Mouse (Mus musculus) right cerebral cortex, postnatal 10 days (tissue): ENCODE data around the gene Ssx2ip.
A peak's percentile ranks its signal among the peaks of the same experiment; 100 is the strongest.

Source experiments
- DNase-seq, 2 experiments: peaks; one replicate each; pipeline ENCODE4 v3.0.0; 2021; ENCODE audit warnings: low spot score in 2 of 2

Gene Ssx2ip

DNA sequence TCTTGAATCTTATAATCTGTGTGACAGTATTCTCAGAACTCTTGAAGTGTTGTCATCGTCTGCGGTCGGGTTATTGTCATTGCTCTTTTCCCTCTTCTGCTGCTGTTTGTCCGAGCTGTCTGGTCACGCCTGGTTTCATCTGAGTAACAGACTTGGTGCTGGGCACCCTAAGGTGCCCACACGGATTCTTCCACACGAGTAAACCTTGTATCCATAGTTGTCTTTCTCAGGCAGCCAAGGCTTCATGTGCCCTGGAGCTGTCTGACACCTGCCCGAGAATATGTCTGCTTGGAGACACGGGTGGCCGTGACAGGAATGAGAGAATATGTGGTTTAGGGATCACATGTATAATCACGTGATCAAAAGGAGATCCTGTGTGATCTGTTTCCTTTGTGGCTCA lies 31.1 kb downstream of the Ssx2ip start:
- peak in 1 of 2 experiments; percentile 18 for DNase-seq

DNA sequence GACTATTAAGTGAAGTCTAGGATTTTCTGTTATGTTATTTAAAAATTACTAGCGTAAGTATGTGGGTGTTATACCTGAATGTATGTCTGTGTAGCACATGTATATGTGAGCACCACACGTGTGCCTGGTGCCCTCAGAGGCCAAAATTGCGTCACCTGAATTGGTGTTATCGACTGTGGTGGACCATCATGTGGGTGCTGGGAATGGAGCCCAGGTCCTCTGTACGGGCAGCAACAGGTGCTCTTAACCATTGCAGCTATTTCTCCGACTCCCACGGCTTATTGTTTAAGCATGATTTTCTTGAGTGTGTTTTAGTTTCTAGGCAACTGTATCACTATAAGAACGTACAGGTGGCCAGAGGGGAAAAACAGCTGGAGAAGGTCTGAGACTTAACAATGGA lies 31.7 kb downstream of the Ssx2ip start:
- peak in 1 of 2 experiments; percentile 18 for DNase-seq

DNA sequence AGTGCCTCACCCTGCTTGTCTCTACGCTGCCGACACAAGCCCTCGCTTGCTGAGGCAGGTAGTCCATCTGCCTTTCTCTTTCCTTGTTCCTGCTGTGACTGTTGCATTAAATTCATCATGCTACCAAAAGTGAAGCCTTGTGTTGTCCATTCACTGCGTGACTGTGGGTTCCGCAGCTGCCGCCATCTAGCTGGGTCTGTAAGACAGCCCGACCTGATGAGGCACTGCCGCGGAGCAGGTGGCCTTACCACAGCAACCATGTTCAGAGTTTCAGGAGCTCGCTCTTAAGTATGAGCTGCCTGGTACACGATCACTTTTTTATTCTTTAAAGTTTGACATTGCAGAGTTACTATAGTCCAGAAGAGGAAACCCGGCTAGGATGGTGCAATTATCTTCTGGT lies 35.6 kb downstream of the Ssx2ip start:
- DNase-seq, result peak in 1 of 2 experiments; percentile 28

DNA sequence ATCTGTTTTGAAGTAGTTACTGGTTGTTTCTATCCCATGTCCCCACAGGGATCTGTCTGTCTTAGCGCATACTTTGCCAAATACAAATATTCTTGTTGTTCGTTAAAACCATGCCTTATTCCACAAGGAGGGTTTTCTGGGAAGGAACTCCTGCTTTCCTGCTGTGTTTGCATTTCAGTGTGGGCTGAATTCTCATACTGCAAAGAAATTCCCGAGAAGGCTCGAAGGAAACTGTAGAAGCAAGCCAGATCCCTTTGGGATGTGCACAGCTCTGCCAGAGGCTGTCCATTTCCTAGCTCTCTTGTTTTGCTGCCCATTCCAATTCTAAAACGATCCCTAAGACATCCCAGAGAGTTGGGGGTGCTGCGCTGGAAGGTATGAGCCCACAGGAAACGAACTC lies 36.0 kb downstream of the Ssx2ip start:
- DNase-seq, result no peak

DNA sequence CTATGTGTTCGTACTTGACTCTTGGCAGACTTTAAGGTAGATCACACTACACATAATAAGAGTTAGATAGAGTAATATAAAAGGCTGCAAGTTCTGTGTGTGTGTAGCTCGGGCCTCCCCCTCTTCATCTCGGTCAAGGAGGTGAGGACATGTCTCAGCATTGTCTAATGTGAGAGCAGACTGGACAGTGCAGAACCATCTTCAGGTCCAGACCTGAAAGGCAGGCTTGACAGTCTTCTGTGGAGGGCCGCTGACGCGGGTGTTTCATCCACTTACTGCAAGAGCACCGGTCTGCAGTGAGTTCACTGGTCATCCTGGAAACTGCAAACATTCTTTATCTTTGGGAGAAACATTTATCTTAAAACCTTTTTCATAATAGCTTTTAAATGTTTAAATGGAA lies 38.0 kb downstream of the Ssx2ip start:
- DNase-seq, result no peak

DNA sequence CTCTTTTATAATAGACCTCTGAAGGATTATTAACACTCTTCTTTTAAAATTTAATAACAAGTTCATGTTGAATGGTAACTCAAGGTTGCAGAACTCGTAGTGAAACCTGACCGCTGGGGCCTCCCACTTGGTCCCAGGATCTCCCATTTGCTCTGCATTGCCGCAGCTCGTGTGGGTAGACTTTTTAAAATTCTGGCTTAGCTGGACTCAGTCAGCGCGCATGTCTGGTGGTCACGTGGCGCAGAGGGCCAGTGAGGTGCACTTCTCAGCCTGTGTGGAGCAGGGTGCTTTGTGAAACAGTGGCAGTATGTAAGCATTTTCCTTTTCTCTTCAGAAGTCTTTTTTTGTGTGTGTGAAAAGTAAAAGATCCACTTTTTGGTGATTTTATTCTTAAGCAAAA lies 38.5 kb downstream of the Ssx2ip start:
- DNase-seq, result no peak

DNA sequence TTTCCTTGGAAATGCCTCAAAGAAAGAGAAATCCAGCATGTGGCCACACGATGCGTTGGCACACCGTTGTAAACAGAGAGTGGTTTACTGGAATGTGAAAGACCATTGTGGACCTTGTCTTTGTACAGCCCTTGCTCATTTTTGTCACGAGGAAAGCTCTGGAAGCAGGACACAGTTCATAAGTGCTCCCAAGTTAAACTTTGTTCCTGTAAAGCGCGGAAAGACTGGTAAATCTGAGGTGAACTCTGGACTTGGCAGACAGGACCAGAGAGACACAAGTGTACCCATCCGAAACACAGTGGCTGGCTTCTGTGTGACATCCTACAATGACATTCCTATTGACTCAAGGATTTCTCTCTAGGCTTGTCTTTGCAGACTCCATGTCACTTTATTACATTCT lies 38.9 kb downstream of the Ssx2ip start:
- DNase-seq, result no peak

DNA sequence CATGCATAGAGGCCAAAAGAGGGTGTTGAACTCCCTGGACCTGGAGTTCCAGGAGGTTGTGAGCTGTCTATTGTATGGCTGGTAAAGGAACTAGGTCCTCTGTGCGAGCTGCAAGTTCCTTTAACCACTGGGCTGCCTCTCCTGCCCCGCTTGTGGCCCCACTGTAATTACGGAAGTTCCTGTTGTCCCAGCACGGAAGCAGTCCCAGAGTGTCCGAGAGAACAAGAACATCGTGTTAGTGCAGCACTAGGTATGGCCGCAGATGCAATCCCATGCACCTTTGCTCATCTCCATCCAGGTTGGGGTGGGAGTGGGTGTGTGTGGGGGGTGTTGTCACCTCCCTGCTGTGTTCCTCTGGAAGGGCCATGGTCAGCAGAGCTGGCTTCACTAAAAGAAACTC lies 40.4 kb downstream of the Ssx2ip start:
- no peak for DNase-seq

DNA sequence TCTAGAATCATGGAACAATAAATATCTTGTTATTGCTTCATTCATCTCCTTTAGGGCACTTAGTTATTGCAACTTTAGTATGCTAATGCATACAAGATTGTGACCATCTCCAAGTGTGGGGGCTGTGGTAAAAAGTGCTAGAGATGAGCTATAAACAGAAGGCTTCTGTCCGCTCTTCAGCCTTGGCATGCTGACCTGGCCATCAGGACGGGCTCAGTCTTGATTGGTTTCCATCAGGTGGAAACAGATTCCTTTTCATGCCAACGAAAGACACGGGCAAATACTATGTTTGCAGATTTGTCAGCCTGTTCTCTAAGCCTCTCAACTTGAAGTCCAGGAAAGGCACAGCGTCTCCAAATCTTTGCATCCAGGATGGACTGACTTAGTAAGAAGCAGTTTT lies 42.7 kb downstream of the Ssx2ip start:
- no peak for DNase-seq

DNA sequence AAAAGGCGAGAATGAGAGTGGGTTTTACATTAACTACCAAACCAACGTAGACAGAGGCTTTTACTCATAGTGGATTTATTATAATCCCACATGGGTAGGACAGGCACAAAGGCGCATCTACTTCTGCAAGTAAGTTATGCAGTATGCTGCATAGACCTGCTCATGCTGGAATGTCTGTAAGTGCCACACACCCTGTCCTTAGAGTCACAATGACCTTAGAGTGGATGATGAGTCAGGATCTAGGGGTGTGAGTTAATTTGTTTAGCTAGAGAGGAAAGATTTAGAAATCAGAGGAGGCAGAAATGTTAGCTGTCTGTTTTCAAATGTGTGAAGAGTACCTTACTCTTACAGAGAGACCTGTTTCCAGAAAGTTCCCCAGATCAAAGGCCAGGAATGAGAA lies 43.2 kb downstream of the Ssx2ip start:
- DNase-seq, result no peak

DNA sequence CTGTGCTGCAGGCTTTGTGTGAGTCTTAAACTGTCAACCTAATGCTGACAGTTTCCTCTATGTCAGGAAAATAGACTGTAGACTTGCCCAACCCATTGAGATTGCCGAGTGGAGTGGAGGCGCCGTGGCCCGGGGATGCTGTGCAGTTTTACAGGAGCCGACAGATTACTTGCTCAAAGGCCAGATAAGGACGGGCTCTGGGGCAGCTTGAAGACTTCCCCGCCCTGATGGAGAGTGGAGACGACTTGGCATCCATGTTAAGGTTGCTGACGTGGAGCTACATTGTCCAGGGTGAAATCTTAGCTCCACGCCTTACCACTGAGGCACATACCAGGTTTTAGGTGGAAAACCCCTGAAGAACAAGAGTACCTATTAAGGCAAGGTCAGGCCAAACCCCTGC lies 43.9 kb downstream of the Ssx2ip start:
- DNase-seq, result no peak

DNA sequence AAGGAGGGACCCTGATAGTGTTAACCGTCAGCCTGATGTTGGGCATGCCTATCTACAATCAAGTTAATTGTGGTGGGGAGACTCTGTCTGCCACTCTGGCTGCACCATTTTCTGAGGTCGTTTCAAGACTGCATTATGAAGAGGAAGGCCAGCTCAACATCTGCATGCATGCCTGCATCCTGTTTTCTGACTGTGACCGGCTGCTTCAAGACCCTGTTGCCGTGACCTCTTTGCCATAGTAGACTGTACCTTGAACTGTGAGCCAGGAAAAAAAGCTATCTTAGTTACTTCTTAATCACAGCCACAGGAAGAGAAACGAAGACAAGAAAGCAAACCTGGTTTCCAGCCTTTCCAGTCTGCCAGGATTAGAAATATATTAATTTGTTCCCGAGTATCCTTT lies 44.5 kb downstream of the Ssx2ip start:
- no peak for DNase-seq

DNA sequence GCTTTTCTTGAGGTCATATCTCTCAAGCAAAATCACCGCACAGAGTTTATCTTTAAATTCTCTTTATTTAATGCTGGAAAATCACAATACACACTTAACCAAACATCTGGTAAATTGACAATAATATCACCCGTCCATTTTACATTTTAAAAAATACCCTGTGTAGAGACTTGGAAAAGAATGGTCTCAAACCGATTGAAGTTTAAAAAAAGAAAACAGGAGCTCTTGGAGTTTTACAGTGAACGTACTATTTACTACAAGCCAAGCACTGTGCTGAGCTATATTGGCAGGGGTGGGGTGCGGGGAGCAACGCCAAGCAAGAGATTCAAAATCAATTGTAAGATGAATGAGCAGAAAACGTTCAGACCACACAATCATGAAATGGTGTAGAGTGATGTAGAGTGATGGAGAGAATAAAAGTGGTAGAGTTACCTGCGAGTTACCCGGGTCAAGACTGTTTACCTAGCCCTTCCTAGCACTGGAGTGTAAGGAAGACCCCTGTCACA lies 45.4 kb downstream of the Ssx2ip start, which contains the start of gene Ctbs:
Gene Ctbs, plus strand, starts transcription at position 51 of the 506 bp plus-strand sequence.
- DNase-seq, result no peak

DNA sequence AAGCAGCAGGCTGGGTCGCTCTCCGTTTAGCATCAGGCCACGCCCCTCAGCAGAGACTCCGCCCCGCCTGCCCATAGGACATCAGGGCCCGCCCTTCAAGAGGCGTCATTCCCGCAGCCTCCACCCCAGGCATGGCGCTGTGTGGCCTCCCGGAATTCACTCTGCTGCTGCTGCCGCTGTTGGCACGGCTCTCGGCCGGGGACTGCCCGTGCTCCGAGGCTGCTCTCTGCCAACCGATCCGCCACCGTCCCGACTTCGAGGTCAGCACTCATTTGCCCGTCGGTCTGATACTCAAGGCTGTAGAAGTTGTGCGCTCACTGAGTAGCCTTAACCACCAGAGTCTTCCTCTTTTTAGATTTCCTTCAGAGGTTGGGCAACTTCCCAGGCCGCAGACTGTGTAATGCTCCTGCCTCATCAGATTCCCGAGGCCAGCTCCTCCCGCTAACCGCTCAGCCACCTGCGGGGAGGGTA lies 46.0 kb downstream of the Ssx2ip start:
- peak; percentile 95 for DNase-seq

DNA sequence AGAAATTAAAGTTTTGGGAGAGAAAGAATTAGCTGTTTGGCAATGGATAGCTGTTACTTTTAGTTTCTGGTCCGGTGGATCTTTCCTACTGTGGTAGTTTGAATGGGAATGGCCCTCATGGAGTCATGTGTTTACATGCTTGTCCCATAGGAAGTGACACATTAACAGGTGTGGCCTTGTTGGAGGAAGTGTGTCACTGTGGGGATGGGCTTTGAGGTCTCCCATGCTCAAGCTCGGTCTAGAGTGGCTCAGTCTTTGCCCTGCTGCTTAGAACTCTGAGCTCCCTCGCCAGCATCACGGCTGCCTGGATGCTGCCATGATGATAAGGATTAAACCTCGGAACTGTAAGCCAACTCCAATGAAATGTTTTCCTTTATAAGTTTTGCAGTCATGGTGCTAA lies 46.9 kb downstream of the Ssx2ip start:
- no peak for DNase-seq

DNA sequence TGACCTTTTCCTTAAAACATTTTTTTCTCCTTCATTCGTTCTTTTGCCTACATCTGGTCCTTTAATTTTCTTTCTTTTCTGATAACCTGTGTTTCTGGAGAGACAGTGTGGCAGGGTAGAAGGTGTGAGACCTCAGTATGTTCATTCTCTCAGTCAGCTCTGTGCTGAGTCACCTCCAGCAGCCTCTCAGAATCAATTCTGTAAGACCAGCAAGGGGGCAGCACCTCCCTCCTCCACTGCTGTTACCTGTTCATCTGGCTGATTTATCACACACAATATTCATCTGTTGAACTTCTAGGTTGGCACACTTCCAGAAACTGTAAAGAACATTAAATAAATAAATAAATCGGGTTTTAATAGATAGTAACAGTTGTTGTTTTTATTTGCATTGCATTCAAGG lies 58.5 kb downstream of the Ssx2ip start:
- DNase-seq, result no peak

DNA sequence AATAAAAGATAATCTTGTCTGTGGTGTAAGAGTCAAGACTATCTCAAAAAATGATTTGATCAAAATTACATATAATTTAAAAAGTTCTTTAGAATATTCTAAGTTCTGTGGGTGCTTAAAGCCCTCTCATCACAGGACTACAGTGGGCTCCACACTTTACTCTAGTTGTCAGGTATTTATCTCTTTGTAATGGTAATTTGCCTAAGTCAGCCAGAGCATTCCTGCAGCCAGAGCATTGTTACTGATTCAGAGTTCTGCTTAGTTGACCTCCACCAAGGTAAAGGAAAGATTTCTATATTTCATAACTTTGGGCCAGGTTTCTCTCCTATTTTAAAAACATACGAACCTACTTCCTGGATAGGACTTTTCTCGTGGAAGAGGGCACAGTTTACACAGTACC lies 64.8 kb downstream of the Ssx2ip start:
- no peak for DNase-seq

DNA sequence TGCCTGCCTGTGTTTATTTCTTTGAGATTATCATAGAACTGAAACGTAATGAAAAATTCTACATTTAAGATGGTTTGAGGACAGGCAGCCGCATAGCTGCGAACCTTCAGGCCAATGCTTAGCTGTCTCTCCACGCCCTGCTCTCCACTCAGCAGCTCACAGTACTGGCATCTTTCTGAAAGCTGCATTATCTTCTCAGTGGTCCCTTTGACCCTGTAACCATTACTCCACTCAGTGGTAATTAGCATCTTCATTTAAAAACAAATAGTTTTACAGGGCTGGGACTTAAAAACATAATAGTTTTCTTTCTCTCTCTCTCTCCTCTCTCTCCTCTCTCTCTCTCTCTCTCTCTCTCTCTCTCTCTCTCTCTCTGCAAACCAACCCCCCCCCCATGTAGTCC lies 68.2 kb downstream of the Ssx2ip start:
- DNase-seq, result no peak

DNA sequence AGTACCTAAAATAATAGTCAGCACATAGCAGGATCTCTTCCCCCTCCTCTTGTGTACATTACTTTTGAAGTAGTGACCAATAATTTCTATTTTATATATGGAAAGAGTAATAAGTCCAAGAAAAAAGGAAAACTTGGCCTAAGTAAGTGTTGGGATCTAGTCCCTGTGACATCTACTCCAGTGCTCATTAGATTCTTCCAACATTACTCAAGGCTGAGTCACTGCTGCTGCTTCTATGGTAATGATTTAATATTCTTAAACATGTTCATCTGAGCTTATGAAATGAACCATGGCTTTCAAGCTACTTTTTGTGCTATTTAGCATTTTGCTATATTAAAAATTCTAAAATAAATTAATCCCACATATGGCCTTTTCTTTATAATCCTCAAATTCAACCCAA lies 69.3 kb downstream of the Ssx2ip start:
- no peak for DNase-seq

DNA sequence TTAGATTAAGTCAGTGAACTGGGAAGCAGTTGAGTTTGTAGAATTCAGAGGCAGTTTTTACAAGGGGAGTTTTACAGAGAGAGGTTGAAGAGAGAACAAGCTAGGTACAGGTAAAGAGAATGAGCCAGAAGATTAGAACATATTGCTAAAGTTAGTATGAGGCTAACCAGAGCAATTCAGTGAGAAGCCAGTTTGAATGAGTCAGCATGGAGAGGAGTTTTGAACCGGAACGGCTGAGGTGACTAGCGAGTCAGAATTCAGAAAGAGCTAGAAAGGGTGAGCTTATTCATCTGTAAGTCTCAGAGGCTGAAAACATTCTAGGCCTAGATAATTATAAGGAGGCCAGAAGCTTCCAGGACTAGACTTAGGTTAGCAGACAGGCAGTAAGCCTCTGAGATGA lies 70.0 kb downstream of the Ssx2ip start:
- no peak for DNase-seq

DNA sequence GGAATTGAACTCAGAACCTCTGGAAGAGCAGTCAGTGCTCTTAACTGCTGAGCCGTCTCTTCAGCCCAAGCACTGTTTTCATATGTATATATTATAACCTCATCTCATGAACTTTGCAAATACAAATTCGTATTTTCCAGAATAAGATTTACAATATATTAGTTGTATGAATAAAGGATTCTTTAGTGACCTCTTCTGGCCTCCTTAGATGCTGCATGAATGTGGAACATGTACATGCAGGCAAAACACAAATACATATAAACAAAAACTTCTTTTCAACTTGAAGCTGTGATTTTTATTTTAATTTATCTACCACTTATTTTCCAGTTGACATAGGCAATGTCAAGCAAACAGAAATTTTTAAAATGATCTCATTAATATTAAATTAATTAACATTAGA lies 77.6 kb downstream of the Ssx2ip start:
- no peak for DNase-seq

DNA sequence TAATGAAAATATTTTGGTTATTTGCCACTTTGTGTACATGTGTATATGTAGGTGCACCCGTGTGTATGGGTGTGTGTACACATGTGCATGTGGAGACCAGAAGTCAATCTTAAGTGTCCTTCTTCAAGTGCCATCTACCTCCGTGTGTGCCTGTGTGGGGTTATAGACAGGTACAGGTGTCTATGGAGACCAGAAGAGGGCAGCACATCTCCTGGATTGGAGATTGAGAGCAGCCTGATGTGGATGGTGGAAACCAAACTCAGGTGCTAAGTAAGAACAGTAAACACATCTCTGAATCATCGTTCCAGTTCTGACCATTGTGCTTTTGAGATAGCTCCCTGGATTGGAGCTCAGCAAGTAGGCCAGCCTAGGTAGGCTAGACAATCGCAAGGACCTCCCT lies 82.0 kb downstream of the Ssx2ip start:
- no peak for DNase-seq
